Mouse (Mus musculus) C2C12 (cell line): ENCODE data around the gene Zfp821. TPM values are rescaled to one million over a fixed set of nuclear protein-coding genes. Genes with fewer than 3 reads are reported as not detected.

Experiments
- H3K27me3 ChIP-seq: one replicate; pipeline ENCODE4 v1.6.1; 2011; ENCODE audit not compliant: control insufficient read depth, insufficient read depth, insufficient read length
- H3K36me3 ChIP-seq: one replicate; pipeline ENCODE4 v1.6.1; 2011; ENCODE audit not compliant: control insufficient read depth, insufficient read depth
- H3K4me3 ChIP-seq: one replicate; pipeline ENCODE4 v1.5.1; 2011; ENCODE audit warnings: mild to moderate bottlenecking, control low read depth; ENCODE audit not compliant: poor library complexity, insufficient read depth, severe bottlenecking
- H3K79me2 ChIP-seq: one replicate; pipeline ENCODE4 v1.6.1; 2011; ENCODE audit not compliant: control insufficient read depth, insufficient read depth
- H3K79me3 ChIP-seq: one replicate; pipeline ENCODE4 v1.6.1; 2011; ENCODE audit warnings: low read depth, control low read depth
- H3ac ChIP-seq: one replicate; pipeline ENCODE3; 2011; ENCODE audit warnings: low read depth; ENCODE audit not compliant: control insufficient read depth, insufficient read length
- CEBPB ChIP-seq: IDR thresholded peaks from one replicate; pipeline ENCODE4 v1.6.1; 2011; ENCODE audit warnings: low read depth, mild to moderate bottlenecking, control low read depth, moderate library complexity
- CTCF ChIP-seq: IDR thresholded peaks from one replicate; pipeline ENCODE4 v1.5.1; 2011; ENCODE audit not compliant: control insufficient read depth, insufficient read depth, insufficient read length
- FOSL1 ChIP-seq: IDR thresholded peaks from one replicate; pipeline ENCODE4 v1.8.0; 2011; ENCODE audit warnings: mild to moderate bottlenecking, low read length; ENCODE audit not compliant: poor library complexity, insufficient read depth, severe bottlenecking
- MAX ChIP-seq: IDR thresholded peaks from one replicate; pipeline ENCODE4 v1.6.1; 2011; ENCODE audit warnings: mild to moderate bottlenecking, control low read depth
- MYOD1 ChIP-seq: IDR thresholded peaks from one replicate; pipeline ENCODE4 v1.6.1; 2011; ENCODE audit warnings: low read depth; ENCODE audit not compliant: control insufficient read depth, insufficient read length
- MYOG ChIP-seq: IDR thresholded peaks from one replicate; pipeline ENCODE4 v1.6.1; 2011; ENCODE audit not compliant: control insufficient read depth, insufficient read length; ENCODE audit errors: extremely low read depth
- USF1 ChIP-seq: IDR thresholded peaks from one replicate; pipeline ENCODE4 v1.6.1; 2011; ENCODE audit warnings: low read depth, mild to moderate bottlenecking, control low read depth, moderate library complexity
- polyA plus RNA-seq: library from polyadenylated mRNA; unstranded; fragments of >200 nt; fragmentation: generic; extraction: Trizol; gene quantifications from one replicate; pipeline ENCODE4 v1.2.1, GENCODE M21; 2012; ENCODE audit warnings: missing spikeins

Gene Zfp821
- polyA plus RNA-seq, 1 experiment, result 9.9 TPM

GRCm38 (mm10) chr8:109706076-109706873, 929 bp downstream of the Zfp821 start:
- peak overlapping the region; percentile 50 for H3ac ChIP-seq
- H3K79me3 ChIP-seq, result no peaks in the 10 kb centered on the region
- H3K4me3 ChIP-seq, result peak overlapping the region; percentile 66
- H3K27me3 ChIP-seq, result no peaks in the 10 kb centered on the region
- H3K79me2 ChIP-seq, result peaks cover 14% of the 10 kb centered on the region
- H3K36me3 ChIP-seq, result peaks cover 37% of the 10 kb centered on the region
- TF ChIP-seq MAX (no peak), CTCF (no peak), USF1 (no peak), MYOG (no peak), MYOD1 (no peak), CEBPB (no peak), FOSL1 (no peak)

GRCm38 (mm10) chr8:109706874-109707237, 1.5 kb downstream of the Zfp821 start:
- Histone ChIP-seq H3K79me3 (no peaks in the 10 kb centered on the region), H3K36me3 (peaks cover 42% of the 10 kb centered on the region), H3K4me3 (no peak overlapping the region), H3K27me3 (no peaks in the 10 kb centered on the region), H3ac (no peak overlapping the region), H3K79me2 (peaks cover 14% of the 10 kb centered on the region)
- TF ChIP-seq CEBPB, result no peak
- no peak for TF ChIP-seq MYOG
- peak; percentile 48 for TF ChIP-seq CTCF
- TF ChIP-seq MAX, result no peak
- TF ChIP-seq MYOD1, result no peak

GRCm38 (mm10) chr8:109707921-109708320, 2.6 kb downstream of the Zfp821 start:
- Histone ChIP-seq H3K36me3 (peaks cover 42% of the 10 kb centered on the region), H3K79me3 (no peaks in the 10 kb centered on the region), H3K4me3 (no peak overlapping the region), H3ac (no peak overlapping the region), H3K27me3 (no peaks in the 10 kb centered on the region), H3K79me2 (peaks cover 14% of the 10 kb centered on the region)
- TF ChIP-seq CTCF, result no peak
- TF ChIP-seq FOSL1, result no peak
- no peak for TF ChIP-seq CEBPB
- TF ChIP-seq MYOG, result no peak
- TF ChIP-seq USF1, result no peak
- no peak for TF ChIP-seq MAX
- no peak for TF ChIP-seq MYOD1

GRCm38 (mm10) chr8:109712521-109712920, 7.2 kb downstream of the Zfp821 start:
- no peak for TF ChIP-seq USF1
- TF ChIP-seq CTCF, result no peak
- TF ChIP-seq MYOD1, result no peak
- no peak for TF ChIP-seq FOSL1
- TF ChIP-seq MAX, result no peak
- TF ChIP-seq CEBPB, result no peak
- TF ChIP-seq MYOG, result no peak
- Histone ChIP-seq H3K79me2 (peaks cover 6% of the 10 kb centered on the region), H3K36me3 (peaks cover 68% of the 10 kb centered on the region), H3K79me3 (no peaks in the 10 kb centered on the region), H3ac (no peak overlapping the region), H3K27me3 (no peaks in the 10 kb centered on the region), H3K4me3 (no peak overlapping the region)

GRCm38 (mm10) chr8:109714961-109715360, 9.6 kb downstream of the Zfp821 start:
- Histone ChIP-seq H3K79me3 (no peaks in the 10 kb centered on the region), H3K27me3 (no peaks in the 10 kb centered on the region), H3K36me3 (peaks cover 68% of the 10 kb centered on the region), H3ac (no peak overlapping the region), H3K79me2 (no peaks in the 10 kb centered on the region), H3K4me3 (no peak overlapping the region)
- TF ChIP-seq FOSL1, result no peak
- no peak for TF ChIP-seq MAX
- no peak for TF ChIP-seq MYOD1
- no peak for TF ChIP-seq CEBPB
- no peak for TF ChIP-seq USF1
